Mouse (Mus musculus): ENCODE results near the gene Mrpl54.

The Mrpl54 gene

DNA sequence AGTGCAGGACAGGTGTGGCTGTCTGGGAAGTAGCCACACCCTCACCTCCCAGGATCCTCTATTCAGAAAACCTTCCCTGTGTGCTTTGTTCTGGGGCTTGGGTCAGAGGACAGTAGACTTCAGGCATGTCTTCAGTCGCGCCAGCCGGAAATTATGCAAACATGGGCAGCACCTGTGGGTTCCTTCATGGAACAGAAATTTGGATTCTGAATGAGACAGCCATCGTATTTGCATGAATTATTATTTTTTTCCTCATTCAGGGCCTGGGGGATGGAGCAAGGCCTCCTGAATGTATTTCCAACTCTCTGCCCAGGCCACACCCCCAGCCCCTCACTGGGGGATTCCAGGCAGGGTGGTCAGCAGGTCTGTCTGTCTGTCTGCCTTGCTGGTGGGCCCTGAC lies 5.7 kb downstream of the Mrpl54 start:
- no peak for DNase-seq (ENCODE audit: low spot score in 2 of 2)

DNA sequence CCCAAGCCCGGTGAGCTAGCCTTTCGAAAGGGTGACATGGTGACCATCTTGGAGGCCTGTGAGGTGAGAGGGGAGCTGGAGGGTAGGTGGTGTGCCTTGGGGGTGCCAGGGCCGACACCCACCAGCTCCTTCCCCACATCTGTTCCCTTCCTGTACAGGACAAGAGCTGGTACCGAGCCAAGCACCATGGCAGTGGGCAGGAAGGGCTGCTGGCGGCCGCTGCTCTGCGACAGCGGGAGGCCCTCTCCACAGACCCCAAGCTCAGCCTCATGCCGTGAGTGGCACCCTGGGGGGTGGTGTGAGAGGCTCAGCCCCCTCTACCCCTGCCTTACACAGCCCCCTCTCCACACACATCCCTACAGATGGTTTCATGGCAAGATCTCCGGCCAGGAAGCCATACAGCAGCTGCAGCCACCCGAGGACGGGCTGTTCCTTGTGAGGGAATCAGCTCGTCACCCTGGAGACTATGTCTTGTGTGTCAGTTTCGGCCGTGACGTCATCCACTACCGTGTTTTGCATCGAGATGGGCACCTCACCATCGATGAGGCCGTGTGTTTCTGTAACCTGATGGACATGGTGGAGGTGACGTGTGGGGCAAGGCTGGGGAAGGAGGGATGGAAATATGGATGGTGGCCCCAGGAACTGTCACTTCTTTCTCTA lies 7.4 kb downstream of the Mrpl54 start:
- DNase-seq (ENCODE audit: low spot score in 2 of 2) = no peak

DNA sequence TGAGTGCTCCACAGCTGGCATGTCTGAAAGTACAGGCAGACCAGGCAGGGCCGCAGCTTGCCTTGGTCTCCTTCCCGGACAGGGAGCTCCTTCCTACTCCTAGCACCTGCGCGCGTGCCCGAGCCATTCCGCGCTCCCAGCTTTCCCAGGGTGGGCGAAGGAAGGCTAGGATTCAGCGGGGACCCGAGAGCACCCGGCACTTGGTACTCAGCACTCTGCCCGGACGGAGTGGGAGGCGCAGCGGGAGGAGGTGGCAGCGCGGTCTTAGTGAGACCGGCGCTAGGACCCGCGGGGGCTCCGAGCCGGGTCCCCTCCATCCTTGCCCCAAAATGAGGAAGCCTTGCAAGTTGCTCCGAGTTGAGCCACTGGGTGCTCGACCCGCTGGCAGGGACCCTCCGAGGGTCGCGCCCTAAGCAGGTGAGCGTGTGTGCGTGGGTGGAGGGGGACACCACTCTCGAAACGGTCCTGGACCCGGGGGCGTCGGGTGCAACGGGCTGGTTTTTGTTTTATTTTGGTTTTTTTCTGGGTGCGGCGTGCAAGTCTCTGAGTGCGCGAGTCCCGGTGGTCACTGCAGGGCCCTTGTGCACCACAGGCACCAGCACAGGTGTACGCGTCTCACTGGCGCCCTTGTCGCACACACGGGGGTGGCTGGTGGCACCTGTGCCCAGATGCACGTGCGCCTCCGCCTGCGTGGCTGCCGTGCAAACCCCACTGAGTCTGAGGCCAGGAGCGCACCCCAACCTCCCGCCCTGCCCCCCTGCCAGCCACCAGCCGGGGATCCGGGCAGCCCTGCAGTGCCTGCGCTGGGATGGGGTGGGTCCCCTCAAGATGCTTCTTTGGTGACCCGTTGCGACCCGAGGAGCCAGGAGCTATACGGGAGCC lies 9.3 kb downstream of the Mrpl54 start:
- DNase-seq (ENCODE audit: low spot score in 2 of 2) = peak; percentile 51 to 60

DNA sequence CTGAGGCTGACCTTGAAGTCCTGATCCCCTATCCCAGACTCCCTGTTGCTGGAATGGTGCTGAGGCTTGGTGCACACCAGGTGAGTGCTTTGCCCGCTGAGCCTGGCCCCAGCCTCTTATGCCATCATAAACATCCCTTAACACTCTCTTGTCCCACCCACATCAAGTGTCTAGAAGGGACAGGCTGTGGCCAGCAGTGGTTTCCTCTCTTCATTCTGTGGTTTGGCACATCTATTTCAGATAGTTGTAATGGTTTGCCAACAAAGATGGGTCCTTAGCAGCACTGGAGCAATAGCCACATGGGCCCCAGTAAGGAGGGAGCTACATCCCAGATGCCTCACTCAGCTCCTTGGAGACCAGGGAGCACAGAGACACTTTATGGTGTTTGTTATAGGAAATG lies 11.8 kb downstream of the Mrpl54 start:
- no peak for DNase-seq (ENCODE audit: low spot score in 2 of 2)

DNA sequence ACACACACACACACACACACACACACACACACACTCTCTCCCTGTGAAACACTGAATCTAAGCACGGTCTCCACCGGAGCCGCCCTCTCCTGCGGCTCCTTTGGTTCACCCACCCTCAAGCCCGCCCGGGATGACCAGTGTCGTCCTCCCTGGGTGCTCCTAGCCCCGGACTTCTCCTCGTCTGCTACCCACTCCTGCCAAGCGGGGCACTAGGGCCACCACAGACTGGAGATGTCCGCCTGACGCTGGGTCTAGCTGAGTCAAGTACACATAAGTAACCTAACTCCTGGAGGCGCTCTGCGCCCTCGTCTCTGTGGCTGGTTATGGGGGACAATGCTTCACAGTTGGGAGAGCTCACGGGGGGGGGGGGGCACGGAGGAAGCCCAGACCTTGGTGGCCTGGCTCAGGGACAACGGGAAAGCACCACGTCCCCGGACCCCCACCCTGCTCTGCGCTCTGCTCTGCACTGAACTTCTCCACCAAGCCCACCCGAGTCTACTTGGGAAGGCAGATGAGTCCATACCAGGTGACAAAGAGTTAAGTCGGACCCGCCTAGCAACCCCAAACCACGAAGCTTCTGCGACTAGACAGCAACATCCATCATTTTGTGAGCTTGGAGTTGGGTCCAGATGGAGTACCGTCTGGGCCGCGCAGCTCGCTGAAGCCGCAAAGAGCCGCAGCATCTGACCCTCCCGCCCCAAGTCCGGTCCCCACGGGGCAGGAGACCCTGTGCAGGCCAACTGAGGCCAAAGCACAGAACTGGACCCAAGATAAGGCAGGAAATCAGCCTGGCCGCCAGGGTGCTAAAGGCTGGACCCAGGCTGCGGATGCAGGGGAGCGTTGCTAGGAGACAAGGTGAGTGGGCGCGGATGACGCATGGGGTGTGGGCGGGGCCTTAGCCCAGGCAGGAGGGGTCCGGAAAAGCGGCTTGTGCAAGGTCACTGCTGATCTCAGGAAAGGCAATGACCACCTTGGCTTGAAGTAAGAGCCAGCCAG lies 14.0 kb downstream of the Mrpl54 start, which contains the start of gene Matk:
TSS of gene Matk (plus strand) at position 512 of the 996 bp plus-strand sequence.
- DNase-seq (ENCODE audit: low spot score in 2 of 2) = peak; percentile 34 to 46

DNA sequence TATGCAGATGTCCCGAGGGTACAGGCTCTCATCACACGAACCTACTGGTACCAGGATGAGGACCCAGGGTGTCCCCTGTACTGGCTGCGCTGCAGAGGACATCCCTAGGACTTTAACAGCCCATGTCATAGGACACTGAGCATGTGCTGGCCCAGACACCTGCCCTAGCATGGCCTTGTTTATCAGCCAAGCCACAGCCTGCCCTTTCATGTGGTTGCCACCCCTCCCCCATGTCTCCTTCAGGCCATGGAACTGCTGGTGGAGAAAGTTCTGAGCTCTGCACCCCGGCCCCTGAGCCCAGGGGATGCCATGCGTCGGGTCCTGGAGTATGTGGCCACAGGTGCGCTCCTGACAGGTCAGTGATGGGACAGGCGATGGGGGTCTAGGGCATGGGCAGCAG lies 17.3 kb downstream of the Mrpl54 start:
- DNase-seq (ENCODE audit: low spot score in 2 of 2) = no peak

DNA sequence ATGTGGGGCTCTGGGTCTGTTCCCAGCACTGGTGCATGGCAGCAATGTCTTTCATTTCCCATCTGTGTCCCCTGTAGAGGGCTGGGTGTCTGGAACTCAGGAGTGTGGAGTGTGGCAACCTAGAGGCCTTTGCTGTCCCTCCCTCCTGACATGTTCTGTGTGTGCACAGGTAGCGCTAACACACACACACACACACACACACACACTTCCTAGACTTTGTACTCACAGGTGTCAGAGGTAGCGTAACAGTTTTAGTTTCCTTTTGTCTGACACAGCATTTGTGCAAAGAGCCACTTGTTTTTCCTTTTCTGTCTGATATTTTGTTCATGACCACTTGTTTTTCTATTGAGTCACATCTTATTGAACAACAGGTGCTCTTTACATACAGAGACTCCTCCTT lies 18.9 kb downstream of the Mrpl54 start:
- DNase-seq (ENCODE audit: low spot score in 2 of 2) = no peak

DNA sequence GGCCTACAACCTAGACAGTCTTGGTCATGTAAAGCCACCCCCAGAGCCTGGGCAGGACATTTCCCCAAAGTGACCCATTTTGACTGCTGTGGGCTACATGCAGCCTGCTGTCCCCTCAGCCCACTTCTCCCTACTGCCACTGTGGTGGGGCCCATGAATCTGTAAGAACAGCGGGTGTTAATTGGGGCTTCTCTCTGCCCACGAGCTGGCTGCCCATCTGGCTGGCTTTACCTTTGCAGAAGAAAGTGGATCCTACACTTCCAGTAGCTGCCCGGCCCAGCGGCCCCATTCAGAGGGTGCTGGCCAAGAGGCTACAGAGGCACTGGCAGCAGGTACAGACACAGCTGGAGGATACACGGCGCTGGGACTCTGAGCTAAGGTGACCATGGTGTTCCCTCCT lies 21.6 kb downstream of the Mrpl54 start:
- no peak for DNase-seq (ENCODE audit: low spot score in 2 of 2)

DNA sequence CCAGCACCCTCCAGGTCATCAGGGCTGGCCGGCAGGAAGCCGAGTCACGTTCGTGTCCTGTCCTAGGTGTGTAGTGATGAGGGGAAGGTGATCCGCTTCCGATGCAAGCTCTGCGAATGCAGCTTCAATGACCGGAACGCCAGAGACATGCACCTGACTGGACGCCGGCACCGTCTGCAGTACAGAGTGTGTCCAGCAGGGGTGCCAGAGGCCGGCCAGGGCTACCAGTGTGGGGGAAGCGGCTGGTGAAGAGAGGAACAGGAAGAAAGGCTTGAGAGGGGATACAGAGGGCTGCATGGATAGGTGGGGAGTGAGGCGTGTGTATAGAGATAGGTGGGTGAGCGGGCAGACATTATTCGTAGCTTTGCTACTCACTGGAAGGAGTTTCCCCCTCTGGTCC lies 22.1 kb downstream of the Mrpl54 start:
- DNase-seq (ENCODE audit: low spot score in 2 of 2) = peak; percentile 68 to 85

DNA sequence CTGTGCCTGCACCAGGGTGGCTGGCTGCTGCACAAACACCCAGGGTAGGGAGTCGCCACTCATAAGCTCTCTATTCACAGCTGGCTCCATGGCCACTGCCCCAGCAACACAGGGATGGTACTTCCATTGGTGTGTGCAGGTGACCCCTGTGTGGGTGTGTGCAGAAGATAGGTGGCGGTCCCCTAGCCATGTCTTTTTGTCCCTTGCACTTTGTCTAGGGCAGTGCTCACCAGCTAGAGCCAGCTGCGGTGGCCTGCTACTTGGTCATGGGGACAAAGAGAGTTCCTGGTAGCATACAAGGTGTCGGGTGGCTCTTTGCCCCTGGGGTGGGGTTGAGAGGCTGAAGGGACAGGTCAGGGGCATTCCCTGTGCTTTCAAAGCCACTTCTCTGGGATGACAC lies 22.6 kb downstream of the Mrpl54 start:
- no peak for DNase-seq (ENCODE audit: low spot score in 2 of 2)

DNA sequence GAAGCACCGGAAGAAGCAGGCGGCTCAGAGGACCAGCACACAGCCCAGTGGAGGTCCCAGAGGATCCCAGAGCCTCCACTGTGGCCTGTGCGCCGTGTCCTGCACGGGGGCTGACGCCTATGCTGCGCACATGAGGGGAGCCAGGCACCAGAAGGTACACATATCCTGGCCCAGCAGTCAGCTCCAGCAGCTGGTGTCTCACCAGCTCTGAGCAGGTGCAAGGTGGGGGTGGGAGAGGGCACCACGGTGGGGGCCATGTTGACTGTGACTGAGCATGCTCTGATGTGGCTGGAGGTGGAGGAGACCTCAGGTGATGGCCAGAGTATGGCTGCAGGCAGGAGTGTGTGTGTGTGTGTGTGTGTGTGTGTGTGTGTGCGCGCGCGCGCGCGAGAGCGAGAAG lies 24.7 kb downstream of the Mrpl54 start:
- DNase-seq (ENCODE audit: low spot score in 2 of 2) = peak; percentile 45 to 54

DNA sequence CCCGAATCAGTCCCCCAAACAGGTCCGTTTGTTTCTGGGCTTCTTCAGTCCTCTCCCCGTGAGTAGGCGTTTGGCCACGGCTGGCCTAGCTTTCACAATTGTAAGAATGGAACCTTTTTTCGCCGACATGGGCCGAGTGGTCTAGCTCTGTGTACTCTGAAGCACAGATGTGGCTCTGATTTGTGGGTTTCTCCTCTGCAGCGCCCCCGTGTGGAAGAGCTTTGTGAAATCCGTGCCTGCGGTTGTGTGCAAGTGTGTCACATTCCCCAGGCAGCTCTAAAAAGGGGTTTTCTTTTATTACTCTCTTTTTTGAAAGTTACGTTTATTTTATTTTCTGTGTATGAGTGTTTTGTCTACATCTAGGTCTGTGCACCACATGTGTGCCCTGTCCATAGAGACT lies 25.9 kb downstream of the Mrpl54 start:
- DNase-seq (ENCODE audit: low spot score in 2 of 2) = peak; percentile 53 to 82

DNA sequence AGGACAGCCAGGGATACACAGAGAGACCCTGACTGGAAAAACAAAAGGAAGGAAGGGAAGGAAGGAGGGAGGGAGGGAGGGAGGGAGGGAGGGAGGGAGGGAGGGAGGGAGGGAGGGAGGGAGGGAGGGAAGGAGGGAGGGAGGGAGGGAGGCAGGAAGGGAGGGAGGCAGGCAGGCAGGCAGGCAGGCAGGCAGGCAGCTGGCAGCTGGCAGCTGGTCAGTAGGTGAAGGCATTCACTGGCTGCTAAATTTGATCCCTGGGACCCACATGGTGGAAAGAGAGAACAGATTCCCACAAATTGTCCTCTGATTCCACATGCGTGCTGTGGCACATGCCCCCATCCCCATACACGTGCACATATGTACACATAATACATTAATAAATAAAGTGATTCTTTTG lies 28.1 kb downstream of the Mrpl54 start:
- no peak for DNase-seq (ENCODE audit: low spot score in 2 of 2)

DNA sequence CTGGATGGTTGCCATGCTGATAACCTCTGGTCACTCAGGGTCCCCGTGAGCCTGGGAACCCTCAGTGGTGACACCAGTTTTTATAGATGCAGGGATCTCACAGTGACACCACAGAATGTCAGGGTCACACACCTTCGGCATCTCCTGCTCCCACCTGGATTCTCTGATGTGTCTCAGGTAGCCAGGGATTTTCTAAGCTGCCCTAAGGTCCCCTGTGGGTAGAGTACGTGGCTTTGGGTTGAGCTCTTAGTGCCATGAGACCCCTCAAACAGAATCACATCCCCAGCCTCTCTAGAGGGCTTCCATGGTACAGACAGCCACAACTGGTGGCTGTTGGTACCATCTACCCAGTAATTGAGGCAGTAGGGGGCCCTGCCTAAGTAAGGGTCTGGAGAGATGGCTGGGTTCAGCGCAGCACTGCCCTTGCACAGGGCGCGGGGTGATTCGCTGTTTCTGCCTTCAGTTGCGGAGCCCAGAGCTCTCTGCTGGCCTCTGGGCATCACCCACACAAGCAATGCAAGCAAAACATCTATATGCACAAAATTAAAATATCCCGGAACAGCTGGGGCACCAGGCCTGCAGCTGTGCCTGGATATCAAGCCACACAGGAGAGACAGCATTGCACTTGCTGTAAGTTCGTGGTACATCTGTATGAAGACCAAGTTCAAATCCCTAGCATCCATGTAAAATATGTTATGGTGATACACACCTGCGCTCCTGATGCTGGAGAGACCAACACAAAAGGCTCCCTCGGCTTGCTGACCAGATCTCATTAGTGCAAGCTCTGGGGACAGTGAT lies 30.1 kb downstream of the Mrpl54 start:
- DNase-seq (ENCODE audit: low spot score in 2 of 2) = no peak

DNA sequence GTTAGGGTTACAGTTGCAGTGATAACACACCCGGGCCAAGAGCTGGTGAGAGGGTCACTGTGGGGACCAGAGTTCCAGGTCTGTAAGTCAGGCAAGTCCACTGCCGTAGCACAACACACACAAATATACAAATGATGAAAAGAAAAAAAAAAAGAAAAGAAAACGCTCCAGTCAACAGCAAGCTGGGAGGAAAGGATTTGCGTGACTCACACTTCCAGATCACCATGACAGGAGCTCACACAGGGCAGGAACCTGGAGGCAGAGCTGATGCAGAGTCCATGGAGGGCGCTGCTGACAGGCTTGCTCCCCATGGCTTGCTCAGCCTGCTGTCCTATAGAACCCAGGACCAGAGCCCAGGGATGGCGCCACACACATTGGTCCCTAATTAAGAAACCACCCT lies 32.5 kb downstream of the Mrpl54 start:
- DNase-seq (ENCODE audit: low spot score in 2 of 2) = no peak

DNA sequence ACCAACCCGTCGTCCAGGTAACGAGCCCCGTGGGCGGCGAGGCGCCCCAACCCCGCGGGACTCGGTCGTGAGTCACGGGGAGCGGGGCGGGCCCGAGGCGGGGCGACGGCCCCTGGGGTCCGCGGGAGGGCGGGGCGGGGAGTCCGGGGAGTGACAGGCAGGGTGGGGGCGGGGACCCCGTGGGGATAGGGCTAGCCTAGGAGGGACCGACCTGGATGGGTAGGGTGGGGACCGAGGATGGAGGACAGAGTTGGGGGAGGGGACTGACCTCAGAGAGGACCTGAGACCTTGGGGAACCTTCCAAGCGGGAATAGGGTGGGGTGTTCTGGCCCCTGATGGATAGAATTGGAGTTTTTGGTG lies 33.5 kb downstream of the Mrpl54 start:
- DNase-seq (ENCODE audit: low spot score in 2 of 2) = no peak

DNA sequence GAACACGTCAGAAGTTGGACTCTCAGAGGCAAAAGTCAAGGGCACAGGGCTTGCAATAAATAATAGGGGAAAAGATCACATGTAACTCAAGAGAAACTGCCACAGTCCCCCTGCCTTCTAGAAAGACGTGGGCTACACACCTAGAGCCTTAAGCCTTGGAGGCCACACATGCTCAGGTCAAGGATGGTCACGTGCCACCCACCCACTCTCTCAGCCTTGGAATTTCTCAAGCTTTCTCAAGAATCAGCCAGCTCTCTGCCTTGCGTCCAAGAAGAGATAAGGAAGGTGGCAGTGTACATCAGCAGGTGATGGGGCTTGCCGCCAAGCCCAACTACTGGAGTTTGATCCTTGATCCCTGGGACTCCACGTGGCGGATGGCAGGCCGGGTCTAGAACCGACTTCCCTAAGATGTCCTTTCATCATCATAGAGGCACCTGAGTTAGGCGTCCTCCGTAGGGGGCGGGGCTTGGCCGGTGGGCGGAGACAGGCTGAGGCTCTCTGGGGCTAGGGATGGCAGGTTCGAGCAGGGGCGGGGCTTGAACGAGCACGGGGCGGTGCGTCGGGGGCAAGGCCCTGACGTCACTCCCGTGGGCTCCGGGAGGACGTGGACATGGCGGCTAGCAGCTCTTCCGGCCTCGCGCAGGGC lies 34.0 kb downstream of the Mrpl54 start, which contains the start of gene Zfr2:
TSS of gene Zfr2 (plus strand) at position 576 of the 646 bp plus-strand sequence.
- peak; percentile 88 to 92 for DNase-seq (ENCODE audit: low spot score in 2 of 2)

DNA sequence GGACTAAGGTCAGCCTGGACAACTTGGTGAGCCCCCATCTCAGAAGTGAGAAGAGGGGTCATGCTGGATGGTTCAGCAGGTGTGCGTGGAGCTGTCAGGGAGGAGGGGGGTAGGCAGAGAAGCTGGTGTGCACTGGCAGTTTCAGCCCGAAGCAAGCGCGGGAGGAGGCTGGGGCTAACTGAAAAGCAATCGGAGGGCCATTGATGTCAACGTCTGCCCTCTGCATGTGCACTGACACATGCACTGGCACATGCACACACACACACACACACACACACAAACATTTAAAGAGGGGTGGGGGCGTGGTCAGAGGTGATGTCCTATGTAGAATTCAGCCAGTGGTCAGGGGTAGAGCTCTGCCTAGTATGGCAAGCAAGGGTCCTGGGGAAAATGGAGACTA lies 35.3 kb downstream of the Mrpl54 start:
- no peak for DNase-seq (ENCODE audit: low spot score in 2 of 2)

DNA sequence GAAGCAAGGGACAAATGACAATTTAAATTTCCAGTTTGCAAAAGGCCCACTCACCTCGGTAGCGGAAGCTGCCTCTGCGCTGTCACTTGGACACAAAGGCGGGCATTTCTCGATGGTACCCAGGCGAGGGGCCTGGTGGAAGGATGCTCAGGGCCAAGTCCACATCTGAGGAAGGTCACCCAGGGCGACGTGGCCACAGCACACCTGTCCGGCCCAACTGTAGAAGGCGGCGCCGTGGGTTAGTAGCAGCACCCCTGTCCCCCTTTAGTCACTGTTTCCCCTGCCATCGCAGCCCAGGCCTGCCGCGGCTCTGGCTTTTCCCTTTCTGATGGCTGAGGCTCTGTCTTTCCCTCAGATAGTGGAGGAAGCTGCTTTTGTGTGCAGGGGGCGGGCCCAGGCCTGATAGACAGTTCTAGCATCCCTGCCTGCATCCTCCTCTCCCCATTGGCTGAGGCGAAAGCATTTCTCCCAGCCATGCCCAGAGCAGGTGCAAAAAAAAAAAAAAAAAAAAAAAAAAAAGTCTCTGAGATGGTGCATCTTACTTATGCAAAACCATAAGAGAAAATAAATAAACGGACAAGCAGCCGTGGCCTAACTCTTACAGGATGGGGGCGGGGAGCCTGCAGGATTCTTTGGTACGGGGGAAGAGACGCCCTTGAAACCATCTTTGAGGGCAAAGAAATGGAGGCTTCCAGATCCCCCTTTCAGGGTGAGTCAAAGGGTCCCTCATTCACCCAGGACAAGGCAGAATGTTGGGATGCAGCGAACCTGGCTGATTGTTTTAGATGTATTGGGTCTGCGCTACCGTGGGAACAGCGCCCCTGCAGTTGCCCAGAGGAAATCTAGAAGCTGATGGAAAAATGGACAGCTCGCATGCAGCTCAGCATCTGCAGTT lies 36.0 kb downstream of the Mrpl54 start, which contains the start of gene Atcay:
TSS of gene Atcay (minus strand) at position 396 of the 895 bp plus-strand sequence.
- DNase-seq (ENCODE audit: low spot score in 2 of 2) = peak in 1 of 2 experiments; percentile 41

Data from thymus, postnatal 10 days (tissue).